Mouse (Mus musculus): Measurements from ENCODE around the gene Ctnnbl1. TPM values are rescaled to one million over a fixed set of nuclear protein-coding genes. Genes with fewer than 3 reads are reported as not detected.

Ctnnbl1 gene
- total RNA-seq, 2 experiments from 2014 or later: 30.1 TPM

DNA sequence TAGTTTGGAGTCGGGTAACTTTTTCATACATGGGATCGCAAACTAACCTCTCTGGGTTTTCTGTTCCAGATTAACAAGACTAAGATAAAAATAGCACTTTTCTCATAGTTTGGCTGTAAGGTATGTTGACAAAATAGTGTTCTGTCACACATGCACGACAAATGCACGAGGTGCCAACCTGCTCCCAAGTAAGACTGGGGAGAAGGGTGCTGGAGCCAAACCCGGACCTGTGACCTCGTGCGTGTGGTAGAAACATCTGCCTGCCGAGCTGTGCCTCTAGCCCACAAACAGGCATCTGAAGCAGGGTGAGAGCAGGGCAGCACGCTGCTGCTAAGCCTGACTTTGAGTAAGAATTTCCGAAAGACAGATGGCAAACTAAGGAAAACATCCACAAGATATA is 125.1 kb downstream of the Ctnnbl1 start:
- intact Hi-C loops (cut with DNase I): loop anchor here (2.0 kb wide), 1 partner anchor 50 kb away; no protein-coding TSS in a partner anchor
- no peak for TF ChIP-seq CTCF (IDR thresholded peaks at IDR 0.05)

DNA sequence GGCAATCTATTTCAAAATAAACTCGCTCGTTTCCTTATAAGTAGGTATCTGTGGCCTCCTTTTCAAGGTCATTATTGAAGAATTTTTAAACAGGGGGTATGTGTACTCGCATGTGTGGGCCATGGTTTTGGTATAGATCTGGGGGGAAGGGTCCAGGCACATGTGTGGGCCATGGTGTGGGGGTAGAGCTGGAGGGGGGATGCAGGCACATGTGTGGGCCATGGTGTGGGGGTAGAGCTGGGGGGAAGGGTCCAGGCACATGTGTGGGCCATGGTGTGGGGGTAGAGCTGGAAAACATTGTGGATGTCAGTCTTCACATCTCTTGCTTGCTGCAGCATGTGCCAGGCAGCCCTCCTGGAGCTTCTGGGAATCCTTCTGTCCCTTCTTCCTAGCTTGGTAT is 129.9 kb downstream of the Ctnnbl1 start:
- no peak overlapping the region for H3K27ac ChIP-seq
- no peak for TF ChIP-seq CTCF (IDR thresholded peaks at IDR 0.05)
- H3K4me3 ChIP-seq: no peak overlapping the region
- no peak for DNase-seq (ENCODE audit: extremely low spot score in 1 of 2, low spot score in 2 of 2)
- intact Hi-C loops (cut with DNase I): no loop called here

More for the DNA sequence above, 125.1 kb downstream of the Ctnnbl1 start:
- Histone ChIP-seq H3K4me3 (no peak overlapping the region), H3K27ac (no peak overlapping the region)
- DNase-seq (ENCODE audit: extremely low spot score in 1 of 2, low spot score in 2 of 2): no peak

GRCm38 (mm10) chr2:157870247-157870646 is 133.0 kb downstream of the Ctnnbl1 start:
- no peak for DNase-seq (ENCODE audit: extremely low spot score in 1 of 2, low spot score in 2 of 2)
- Histone ChIP-seq H3K4me3 (no peak overlapping the region), H3K27ac (no peak overlapping the region)
- intact Hi-C loops (cut with DNase I): no loop called here
- no peak for TF ChIP-seq CTCF (IDR thresholded peaks at IDR 0.05)

DNA sequence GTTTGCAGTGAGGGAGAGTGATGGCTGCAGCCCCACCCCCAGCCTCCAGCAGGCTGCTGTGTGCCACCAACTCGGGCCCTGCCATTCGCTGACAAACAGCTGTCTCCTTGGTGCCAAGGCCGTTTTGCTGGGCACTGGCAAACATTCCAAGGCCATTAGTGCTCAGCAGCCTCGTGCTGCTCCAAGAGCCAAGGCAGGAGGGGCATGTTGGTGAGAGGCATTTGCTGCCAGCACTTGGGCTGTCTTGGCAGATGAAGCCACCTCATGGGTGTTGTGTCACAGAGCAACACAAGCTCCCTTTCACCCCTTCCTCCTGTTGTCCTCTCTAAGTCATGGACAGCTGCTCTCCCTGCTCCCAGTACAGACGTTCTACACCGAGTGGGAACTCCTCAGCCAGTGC is 136.0 kb downstream of the Ctnnbl1 start:
- intact Hi-C loops (cut with DNase I): no loop called here
- Histone ChIP-seq H3K4me3 (no peak overlapping the region), H3K27ac (peak overlapping the region; percentile 28; the same call in 1 of the 2 replicates)
- DNase-seq (ENCODE audit: extremely low spot score in 1 of 2, low spot score in 2 of 2): peak in 1 of 2 experiments; percentile 27
- no peak for TF ChIP-seq CTCF (IDR thresholded peaks at IDR 0.05)

DNA sequence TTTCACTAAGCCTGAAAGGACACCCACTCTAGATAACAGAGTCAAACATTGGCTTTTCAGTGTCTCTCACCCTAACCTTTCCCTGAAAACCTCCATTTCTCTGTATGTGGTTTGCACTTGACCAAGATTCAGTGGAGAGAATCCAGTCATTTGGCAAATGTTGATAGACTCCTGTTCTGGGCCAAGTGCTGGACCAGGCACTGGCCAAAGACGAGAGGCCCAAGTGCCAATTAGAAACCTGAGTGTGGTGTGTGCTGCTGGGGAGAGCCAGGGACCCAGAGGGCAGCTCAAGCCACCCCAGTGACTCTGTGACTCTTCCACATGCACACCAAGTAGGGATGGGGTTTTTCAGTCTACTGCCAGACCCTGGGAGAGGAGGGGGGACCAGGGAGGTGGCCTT is 136.5 kb downstream of the Ctnnbl1 start:
- no peak overlapping the region for H3K4me3 ChIP-seq
- intact Hi-C loops (cut with DNase I): no loop called here
- peak overlapping the region; percentile 28; the same call in 1 of the 2 replicates for H3K27ac ChIP-seq
- no peak for DNase-seq (ENCODE audit: extremely low spot score in 1 of 2, low spot score in 2 of 2)
- TF ChIP-seq CTCF (IDR thresholded peaks at IDR 0.05): no peak

DNA sequence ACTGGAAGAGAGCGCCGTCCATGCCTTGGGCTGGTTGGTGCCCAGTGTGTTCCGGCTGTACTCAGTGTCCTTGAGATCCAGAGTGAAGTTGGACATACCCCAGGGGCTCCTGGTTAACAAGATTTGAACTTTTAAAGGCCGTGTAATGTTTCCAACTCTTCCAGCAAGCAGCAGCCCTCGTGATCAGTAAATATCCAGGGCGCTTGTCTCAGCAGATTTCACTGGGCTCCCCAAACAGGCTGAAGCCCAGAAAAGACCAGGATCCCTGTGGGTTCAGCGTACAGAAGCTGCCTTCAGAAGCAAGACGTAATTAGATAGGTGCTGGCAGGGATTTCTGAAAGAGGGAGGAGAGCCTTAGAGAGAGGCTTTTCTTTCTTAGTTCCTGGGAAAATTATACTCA is 137.9 kb downstream of the Ctnnbl1 start:
- Histone ChIP-seq H3K27ac (no peak overlapping the region; the same call in 1 of the 2 replicates), H3K4me3 (no peak overlapping the region)
- intact Hi-C loops (cut with DNase I): loop anchor here (5.0 kb wide), 2 partner anchors 68 to 128 kb away; no protein-coding TSS in a partner anchor
- TF ChIP-seq CTCF (IDR thresholded peaks at IDR 0.05): no peak
- peak in 1 of 2 experiments; percentile 24 for DNase-seq (ENCODE audit: extremely low spot score in 1 of 2, low spot score in 2 of 2)

- no peak overlapping the region for H3K4me3 ChIP-seq
- no peak for DNase-seq (ENCODE audit: extremely low spot score in 1 of 2, low spot score in 2 of 2)
- intact Hi-C loops (cut with DNase I): loop anchor here (5.0 kb wide), 2 partner anchors 70 to 130 kb away; no protein-coding TSS in a partner anchor
- no peak overlapping the region for H3K27ac ChIP-seq
- no peak for TF ChIP-seq CTCF (IDR thresholded peaks at IDR 0.05)
These were observed 140.2 kb downstream of the Ctnnbl1 start for GRCm38 (mm10) chr2:157877394-157877793.

DNA sequence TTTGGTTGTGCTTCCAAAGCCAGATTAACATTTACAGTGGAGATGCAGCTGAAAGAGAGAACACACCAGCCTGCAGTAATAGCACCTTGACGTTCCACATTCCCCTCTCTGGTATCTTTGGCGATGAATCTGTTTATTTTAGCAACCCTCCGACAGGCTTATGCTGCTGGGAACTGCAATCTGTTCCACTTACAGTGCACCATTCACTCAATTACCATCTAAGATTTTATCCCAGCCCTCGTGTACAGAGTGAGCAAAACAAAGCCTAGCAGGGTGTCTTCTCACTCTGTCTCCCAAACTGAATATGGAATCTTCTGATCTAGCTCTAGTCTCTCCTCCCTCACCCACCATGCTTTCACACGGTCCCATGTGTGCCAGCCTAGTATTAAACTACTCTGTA is 140.8 kb downstream of the Ctnnbl1 start:
- DNase-seq (ENCODE audit: extremely low spot score in 1 of 2, low spot score in 2 of 2): no peak
- H3K4me3 ChIP-seq: no peak overlapping the region
- H3K27ac ChIP-seq: no peak overlapping the region
- TF ChIP-seq CTCF (IDR thresholded peaks at IDR 0.05): no peak
- intact Hi-C loops (cut with DNase I): loop anchor here (5.0 kb wide), 2 partner anchors 71 to 131 kb away; no protein-coding TSS in a partner anchor

DNA sequence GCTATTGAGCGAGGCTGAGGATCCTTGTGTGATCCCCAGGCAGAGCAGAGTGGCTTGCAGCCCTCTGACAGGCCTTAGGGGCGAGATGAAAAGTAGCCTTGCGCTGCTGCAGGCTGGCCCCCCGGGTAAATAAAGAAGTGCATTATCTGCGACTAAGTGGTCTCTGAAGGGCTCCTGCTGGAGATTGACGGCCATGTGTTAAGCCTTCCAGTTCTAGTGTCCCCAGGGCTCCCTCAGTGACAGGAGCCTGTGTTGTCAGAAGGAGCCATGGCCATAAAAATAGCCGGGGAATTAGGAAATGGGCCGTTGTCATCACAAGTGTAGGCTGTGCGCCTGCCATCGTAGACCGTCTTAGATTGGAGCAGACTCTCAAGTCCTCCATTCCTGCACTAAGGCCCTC is 144.7 kb downstream of the Ctnnbl1 start:
- no peak overlapping the region for H3K4me3 ChIP-seq
- H3K27ac ChIP-seq: no peak overlapping the region
- DNase-seq (ENCODE audit: extremely low spot score in 1 of 2, low spot score in 2 of 2): no peak
- intact Hi-C loops (cut with DNase I): no loop called here
- TF ChIP-seq CTCF (IDR thresholded peaks at IDR 0.05): no peak

DNA sequence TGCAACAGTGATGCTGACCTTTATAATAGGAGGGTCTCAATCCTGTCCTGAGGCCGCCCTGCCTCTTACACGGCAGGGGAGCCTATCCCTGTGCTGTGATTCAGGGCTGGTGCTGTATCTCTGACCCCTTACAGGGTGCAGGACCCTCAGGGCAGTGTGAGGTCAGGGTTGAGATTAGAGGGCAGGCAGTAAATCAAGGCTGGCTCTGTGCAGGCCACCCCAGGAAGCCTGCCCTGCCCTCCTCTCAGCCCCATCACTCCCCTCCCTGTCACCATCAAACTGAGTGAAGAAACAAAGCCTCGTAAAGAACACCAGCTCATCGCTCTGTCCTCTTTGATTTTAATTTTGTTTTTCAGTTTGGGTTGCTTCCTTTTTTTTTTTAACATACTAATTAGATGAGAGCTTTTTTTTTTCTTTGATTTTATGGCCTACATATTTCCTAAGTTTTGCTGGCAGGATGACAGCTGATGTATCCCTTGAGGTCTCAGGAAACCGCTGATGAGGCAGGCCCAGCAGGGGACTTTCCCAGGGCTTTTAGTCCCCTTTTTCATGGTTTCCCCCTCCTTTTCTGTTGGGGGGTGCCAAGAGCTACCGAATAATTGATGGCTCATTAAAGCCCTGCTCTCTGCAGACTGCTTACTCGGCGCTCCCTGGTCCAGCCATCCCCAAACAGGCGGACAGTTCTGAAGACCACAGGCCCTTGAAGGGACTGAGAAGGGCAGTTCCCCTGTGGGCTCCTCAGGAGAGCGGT is 150.2 kb downstream of the Ctnnbl1 start:
- intact Hi-C loops (cut with DNase I): no loop called here
- no peak for DNase-seq (ENCODE audit: extremely low spot score in 1 of 2, low spot score in 2 of 2)
- Histone ChIP-seq H3K4me3 (no peak overlapping the region), H3K27ac (no peak overlapping the region)
- no peak for TF ChIP-seq CTCF (IDR thresholded peaks at IDR 0.05)

- intact Hi-C loops (cut with DNase I): no loop called here
- H3K27ac ChIP-seq: no peak overlapping the region
- DNase-seq (ENCODE audit: extremely low spot score in 1 of 2, low spot score in 2 of 2): no peak
These were observed 154.0 kb downstream of the Ctnnbl1 start for GRCm38 (mm10) chr2:157891166-157891565.

DNA sequence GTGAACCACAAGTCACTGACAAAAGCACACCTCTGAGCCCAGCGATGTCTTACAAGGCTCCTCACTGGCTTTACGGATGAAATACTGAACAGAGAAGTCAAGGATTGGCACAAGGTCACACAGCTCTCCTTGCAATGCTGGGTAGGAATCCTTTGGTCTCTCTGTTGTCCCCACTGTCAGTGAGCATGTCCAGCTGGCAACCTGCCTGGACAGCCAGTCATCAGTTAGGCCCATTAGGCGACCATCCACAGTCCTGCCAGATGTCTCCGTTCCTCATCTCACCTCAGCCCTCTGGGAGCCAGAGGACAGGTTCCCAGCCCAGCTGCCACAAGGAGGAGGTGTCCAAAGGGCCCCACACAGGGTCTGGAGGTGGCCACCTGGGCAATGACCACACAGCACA is 159.9 kb downstream of the Ctnnbl1 start:
- intact Hi-C loops (cut with DNase I): no loop called here
- no peak overlapping the region for H3K4me3 ChIP-seq
- TF ChIP-seq CTCF (IDR thresholded peaks at IDR 0.05): no peak

More at GRCm38 (mm10) chr2:157891166-157891565, 154.0 kb downstream of the Ctnnbl1 start:
- TF ChIP-seq CTCF (IDR thresholded peaks at IDR 0.05): no peak
- no peak overlapping the region for H3K4me3 ChIP-seq

More for the DNA sequence above, 159.9 kb downstream of the Ctnnbl1 start:
- H3K27ac ChIP-seq: no peak overlapping the region
- DNase-seq (ENCODE audit: extremely low spot score in 1 of 2, low spot score in 2 of 2): no peak

Measured in left cerebral cortex, adult 2 months (tissue).